Mouse (Mus musculus) left cerebral cortex, adult 8-10 months (tissue): ENCODE results near the gene Mrps7. TPM values are rescaled to one million over a fixed set of nuclear protein-coding genes. Genes with fewer than 3 reads are reported as not detected.
A peak's percentile ranks its signal among the peaks of the same experiment; 100 is the strongest.

Experiments
- DNase-seq, 2 experiments: peaks; one replicate each; pipeline ENCODE4 v3.0.0; 2022; ENCODE audit warnings: low spot score in 2 of 2
- total RNA-seq, 4 experiments: library from RNA; stranded (reverse); gene quantifications; 2 replicates each; pipeline ENCODE4 v1.2.4; 2022

Gene Mrps7
- total RNA-seq, 4 experiments from 2014 or later = 36.9 to 57.0 (median 48.4) TPM

DNA sequence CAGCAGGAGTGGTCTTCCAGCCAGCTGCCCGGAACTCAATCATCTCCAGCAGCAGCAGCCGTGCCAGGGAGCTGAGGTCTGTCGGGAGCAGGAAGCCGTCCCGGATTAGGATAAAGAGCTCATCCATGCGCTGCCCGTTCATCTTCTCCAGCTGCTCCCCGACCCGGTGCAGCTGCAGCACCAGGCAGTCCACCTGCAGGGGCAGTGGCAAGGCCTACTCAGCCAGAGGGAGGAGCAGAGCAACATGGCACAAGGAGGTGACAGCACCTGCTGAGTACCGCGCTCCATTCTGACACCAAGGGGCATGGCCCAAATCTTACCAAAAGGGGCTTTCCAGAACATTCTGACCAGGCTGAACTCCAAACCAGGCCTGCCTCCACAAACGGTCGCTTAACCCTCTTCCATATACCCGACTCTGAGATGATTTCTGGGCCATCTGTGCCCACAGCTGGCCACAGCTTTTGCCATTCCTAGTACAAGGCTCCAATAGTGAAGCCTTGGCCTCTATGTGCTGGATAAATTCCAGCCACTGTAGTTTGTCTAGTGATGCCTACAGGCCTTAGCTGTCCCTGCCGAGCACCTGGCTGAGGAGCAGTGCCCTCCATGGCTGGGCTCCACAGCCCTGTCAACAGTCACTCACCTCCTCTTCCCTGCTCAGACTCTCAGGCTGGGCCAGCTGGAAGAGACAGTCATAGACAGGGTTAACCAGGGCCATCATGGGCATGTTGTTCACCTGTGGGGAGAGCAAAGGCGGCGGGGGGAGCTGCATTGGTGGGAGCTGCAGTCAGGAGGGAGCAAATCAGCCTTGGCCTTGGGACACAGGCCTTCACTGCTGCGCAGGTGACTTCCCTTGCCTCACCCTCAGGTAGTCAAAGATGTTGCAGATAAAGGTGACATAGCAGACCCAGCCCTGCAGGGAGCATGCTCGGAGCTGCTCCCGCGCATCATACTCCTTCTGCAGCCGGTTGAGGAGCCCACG is 5.0 kb downstream of the Mrps7 start:
- DNase-seq = no peak

DNA sequence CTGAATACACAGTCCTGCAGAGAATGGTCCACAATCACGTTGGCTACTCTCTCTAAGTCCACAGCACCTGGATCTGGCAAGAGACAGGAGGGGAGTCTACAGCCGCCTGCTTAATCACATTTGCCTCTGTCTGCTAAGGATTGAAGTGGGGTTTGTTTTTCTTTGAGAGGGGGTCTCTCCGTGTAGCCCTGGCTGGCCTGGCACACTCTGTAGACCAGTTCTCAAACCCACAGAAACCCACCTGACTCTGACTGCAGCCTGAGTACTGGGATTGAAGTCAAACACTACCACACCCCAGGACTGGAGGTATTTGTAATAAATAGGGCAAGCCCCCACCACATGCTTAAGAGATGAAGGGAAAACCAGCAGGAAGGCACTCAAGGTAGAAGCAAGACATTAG is 5.9 kb downstream of the Mrps7 start:
- DNase-seq = no peak

- DNase-seq = no peak
Measured at GRCm38 (mm10) chr11:115611173-115611572, 7.4 kb downstream of the Mrps7 start.

DNA sequence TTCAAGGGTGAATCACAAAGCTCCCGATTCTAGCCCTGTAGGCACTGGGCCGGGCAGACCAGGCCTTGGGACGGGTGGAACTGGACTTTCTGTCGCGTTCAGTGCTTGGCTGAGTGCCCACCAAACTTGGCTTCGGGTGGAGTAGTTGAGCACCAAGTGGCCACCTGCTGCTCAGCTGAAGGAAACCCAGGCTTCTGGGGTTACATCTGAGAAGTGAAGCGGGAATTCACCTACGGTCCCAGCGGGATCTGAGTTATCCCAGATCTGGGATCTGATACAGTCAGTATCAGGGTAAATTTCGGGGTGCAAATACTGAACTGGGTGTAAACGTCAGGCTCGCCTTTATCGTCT is 8.3 kb downstream of the Mrps7 start:
- peak in 1 of 2 experiments; percentile 51 for DNase-seq

DNA sequence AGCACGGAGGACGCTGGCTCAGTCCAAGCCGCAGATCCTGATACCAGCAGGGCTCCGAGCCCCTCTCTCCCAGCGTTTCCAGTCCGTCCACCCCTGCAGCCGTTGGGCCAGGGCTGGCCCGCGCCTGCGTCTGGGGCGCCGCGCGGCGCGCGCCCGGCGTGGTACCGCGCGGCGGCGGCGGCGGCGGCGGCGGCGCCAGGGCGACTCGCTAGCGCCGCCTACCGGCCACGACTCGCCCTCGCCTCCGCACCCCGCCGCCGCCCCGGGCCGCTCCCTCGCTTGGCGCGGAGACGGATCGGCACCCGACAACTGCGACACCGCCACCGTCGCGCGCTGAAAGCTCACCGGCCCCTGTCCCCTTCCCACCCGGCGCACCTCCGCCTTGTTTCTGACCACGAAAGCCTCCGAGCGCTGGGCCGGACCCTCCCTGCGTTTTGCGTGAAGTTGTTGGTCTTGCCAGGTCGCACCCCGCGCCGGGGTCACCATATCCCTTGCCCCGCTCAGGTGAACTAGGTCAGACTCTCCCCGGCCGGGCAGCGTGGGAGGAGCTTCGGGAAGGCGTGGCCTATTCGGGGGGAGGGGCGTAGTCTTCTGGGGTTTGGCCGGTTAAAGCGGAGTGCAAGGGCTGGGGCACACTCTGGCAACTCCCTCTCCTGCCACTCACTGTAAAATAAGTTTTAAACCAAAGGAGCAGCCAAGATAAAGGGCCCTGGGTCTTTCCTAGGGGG is 8.8 kb downstream of the Mrps7 start, which contains the start of gene Mif4gd:
Gene Mif4gd, minus strand, starts transcription at position 560 of the 728 bp plus-strand sequence.
- DNase-seq = peak; percentile 60 to 71

DNA sequence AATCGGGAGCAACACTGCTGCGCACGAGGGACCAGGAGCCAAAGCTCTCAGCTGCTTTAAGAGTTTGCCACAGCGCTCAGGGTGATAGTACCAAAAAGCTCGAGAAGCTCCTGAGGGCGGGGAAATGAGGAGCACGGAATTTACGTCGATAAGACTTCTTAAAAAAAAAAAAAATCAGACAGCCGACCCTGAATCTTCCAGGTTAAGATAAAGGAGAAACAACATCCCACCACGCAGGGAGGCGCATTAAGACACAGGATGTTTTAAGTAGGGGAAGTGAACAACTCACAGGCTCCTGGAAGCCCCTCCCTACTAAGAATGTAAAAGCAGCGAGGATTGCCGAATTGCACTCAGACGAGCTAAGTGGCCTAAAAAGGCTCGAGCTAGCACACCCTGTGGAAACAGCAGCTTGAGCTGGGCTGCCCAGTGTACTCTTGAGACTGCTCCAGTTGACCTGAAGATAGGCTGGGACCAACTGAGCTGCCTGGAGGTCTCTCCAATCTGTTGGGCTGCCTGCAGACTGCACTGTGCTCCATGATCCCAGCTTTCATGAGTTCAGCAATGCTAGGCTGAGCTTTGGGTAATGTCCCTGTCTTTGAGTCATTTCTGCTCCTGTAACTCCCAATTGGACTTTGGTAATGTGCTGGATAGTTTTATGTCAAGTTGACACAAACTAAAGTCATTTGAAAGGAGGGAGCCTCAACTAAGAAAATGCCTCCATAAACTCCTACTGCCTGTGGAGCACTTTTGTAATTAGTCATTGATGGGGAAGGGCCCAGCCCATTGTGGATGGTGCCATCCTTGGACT is 9.6 kb downstream of the Mrps7 start:
- no peak for DNase-seq

GRCm38 (mm10) chr11:115614346-115615107 is 10.8 kb downstream of the Mrps7 start:
- DNase-seq = no peak

GRCm38 (mm10) chr11:115615108-115615825 is 11.5 kb downstream of the Mrps7 start:
- no peak for DNase-seq

DNA sequence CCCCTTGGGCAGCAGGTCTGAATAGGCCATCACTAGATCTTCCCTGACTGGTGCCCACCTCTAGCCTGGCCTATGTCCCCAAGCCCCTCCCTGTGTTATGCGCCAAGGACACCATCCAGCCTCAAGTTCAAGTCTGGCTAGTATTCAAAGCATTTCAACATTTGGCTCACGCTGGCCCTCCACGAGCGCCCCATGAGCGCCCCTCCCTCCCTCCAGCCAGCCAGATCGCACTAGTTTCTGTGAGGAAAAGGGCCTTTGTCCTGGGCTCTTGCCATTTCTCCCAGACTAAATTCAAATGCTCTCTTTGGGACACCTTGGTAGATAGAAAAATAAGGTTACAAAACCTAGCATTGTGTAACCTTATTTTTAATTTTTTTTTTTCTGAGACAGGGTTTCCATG is 12.2 kb downstream of the Mrps7 start:
- DNase-seq = no peak

- DNase-seq = no peak
Measured at GRCm38 (mm10) chr11:115616371-115616770, 12.6 kb downstream of the Mrps7 start.

GRCm38 (mm10) chr11:115616893-115617292 is 13.2 kb downstream of the Mrps7 start:
- DNase-seq = no peak

- no peak for DNase-seq
Measured at GRCm38 (mm10) chr11:115618001-115618400, 14.3 kb downstream of the Mrps7 start.

GRCm38 (mm10) chr11:115618732-115619516 is 15.2 kb downstream of the Mrps7 start:
- DNase-seq = no peak

DNA sequence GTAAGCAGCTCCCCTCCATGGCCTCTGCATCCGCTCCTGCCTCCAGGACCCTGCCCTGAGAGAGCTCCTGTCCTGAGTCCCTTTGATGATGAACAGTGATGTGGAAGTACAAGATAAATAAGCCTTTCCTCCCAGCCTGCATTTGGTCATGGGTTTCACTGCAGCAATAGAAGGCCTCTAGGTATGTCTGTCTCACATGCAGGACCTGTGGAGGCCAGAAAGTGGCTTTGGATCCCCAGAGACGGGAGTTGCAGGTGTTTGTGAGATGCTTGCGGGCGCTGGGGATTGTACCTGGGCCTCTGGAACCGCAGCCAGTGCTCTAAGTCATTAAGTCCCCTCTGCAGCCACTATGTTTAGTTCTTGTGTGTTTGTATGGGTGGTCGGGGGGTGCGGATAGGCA is 16.2 kb downstream of the Mrps7 start:
- no peak for DNase-seq

- no peak for DNase-seq
Measured at GRCm38 (mm10) chr11:115623487-115624070, 19.9 kb downstream of the Mrps7 start.

DNA sequence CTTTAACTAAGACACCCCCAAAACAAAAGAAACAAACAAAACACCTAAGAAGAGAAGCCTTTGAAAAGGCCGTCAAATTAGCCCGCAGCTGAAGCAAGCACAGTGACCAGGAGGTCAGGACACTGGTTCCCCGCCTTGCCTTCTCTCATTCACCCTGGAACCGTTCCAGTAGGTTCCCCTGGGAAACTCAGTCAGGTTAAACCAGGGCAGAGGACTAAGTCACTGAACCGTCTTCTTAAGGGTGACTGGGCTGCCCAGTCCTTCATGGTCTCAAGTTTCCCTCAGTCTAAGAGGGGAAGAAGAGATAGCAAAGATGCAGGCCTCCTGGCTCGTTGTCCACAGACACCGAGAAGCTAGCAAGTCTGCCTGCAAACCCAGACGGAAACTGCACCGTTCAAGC is 22.2 kb downstream of the Mrps7 start:
- DNase-seq = no peak

DNA sequence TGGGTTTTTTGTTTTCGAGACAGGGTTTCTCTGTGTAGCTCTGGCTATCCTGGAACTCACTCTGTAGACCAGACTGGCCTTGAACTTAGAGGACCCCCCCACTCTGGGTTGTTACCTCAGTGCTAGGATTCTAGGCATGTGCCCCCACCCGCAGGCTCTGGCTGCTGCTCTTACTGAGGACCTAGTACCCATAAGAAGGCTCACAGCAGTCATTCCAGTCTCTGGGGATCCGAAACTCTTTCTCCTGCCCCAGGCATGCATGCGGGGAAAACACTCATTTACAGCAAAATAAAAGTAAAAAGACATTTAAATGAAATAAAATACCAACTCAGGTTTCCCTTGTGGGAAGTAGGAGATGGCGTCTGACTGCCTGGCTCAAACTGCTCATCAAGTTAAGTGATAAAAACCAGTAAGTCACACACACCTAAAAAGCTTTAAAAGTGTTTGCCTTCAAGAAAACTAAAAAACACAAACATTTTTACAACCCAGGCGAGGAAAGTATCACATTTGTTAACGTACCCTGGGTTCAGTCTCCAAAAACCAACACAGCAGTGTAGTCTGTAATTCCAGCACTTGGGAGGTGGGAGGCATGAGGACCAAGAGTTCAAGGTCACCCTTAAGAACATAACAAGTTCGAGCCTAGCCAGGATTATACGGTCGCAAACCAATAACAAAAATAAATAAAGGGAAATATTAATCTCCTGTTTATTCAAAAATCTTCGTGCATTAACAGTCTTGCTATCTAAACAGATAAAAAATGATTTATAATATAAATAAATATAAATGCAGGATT is 23.3 kb downstream of the Mrps7 start:
- no peak for DNase-seq
